Mouse (Mus musculus) macrophage (primary cell): ENCODE results near the gene Parvb. TPM values are rescaled to one million over a fixed set of nuclear protein-coding genes. Genes with fewer than 3 reads are reported as not detected.
"Not testable (repeated sequence)": the region's sequence is repeated elsewhere in the genome, so short reads cannot be mapped to it uniquely, and the experiment has no call there.

Source experiments
- H3K27ac ChIP-seq: fragments of 350-480 bp; formaldehyde crosslinking; 2 replicates; pipeline ENCODE4 v1.9.0; 2021
- H3K36me3 ChIP-seq: fragments of 350-480 bp; formaldehyde crosslinking; 2 replicates; pipeline ENCODE4 v1.9.0; 2021; ENCODE audit errors: inconsistent target
- H3K4me3 ChIP-seq: fragments of 350-480 bp; formaldehyde crosslinking; 2 replicates; pipeline ENCODE4 v1.9.0; 2021; ENCODE audit errors: inconsistent target
- H3K79me2 ChIP-seq: fragments of 350-480 bp; formaldehyde crosslinking; 2 replicates; pipeline ENCODE4 v1.9.0; 2021; ENCODE audit errors: inconsistent target
- WGBS: methylation state at CpG from one replicate; pipeline ENCODE4 v1.1.7; 2026; ENCODE audit warnings: inconsistent platforms; ENCODE audit not compliant: missing documents; 5-methylcytosine and 5-hydroxymethylcytosine counted together
- polyA plus RNA-seq: library from polyadenylated mRNA; stranded (reverse); fragments of 250-400 nt; gene quantifications from 3 replicates; pipeline ENCODE4 v1.2.4, GENCODE M21; 2018; ENCODE audit warnings: inconsistent platforms

The Parvb gene
- polyA plus RNA-seq, 1 experiment from 2014 or later = 42.1 TPM

DNA sequence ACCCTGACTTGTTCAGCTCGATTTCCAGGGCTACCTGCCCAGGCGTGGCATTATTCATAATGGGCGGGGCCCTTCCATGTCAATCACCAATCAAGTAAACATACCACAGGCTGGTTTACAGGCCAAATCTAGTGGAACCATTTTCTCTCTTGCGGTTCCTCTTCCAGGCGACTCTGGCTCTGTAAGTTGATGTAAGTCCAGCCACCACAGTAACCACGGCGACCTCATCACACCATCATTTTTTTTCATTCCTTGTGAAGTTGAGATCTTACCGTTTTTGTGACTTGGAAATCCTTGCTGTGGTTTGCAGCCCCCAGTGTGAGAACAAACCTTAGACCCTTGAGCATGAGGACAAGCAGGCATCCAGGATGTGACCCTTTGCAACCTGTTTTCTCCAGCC lies 48.5 kb downstream of the Parvb start:
- Histone ChIP-seq H3K36me3 (peaks cover 15% of the 10 kb centered on the region), H3K27ac (no peak overlapping the region), H3K4me3 (no peak overlapping the region), H3K79me2 (no peaks in the 10 kb centered on the region)
- WGBS = 25% methylated on average over 8 of the region's 8 CpGs

DNA sequence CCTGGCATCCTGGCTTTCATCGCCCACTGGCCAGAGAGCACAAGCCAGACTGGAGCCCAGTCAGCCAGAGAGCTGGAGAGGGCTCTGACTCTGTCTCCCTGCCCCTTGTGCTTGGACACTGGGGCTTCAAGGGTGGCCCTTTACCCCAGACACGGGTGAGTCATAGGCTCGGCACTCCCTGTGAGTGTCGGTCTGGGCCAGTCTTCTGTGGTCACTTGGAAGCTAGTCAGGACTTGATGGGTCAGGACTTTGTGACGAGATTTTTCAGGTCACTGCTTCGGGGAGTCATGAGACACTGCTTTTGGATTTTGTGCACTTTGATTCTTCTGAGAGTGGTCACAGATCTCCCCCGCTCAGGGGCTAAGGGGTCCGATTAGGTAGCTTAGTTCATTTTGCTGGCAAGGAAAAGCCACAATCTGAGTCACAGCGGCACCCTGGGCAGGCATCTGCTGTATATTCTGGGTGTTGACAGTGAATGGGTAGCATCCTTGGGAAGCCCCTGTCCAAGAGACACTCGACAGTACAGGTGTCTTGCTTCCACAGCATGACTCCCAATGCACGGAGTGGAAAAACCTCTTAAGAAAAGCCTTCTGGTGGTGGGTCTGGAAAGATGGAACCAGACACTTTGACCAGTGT lies 49.0 kb downstream of the Parvb start:
- H3K36me3 ChIP-seq = peaks cover 15% of the 10 kb centered on the region
- H3K4me3 ChIP-seq = no peak overlapping the region
- WGBS = 79% methylated on average over 11 of the region's 11 CpGs
- no peak overlapping the region for H3K27ac ChIP-seq
- no peaks in the 10 kb centered on the region for H3K79me2 ChIP-seq

DNA sequence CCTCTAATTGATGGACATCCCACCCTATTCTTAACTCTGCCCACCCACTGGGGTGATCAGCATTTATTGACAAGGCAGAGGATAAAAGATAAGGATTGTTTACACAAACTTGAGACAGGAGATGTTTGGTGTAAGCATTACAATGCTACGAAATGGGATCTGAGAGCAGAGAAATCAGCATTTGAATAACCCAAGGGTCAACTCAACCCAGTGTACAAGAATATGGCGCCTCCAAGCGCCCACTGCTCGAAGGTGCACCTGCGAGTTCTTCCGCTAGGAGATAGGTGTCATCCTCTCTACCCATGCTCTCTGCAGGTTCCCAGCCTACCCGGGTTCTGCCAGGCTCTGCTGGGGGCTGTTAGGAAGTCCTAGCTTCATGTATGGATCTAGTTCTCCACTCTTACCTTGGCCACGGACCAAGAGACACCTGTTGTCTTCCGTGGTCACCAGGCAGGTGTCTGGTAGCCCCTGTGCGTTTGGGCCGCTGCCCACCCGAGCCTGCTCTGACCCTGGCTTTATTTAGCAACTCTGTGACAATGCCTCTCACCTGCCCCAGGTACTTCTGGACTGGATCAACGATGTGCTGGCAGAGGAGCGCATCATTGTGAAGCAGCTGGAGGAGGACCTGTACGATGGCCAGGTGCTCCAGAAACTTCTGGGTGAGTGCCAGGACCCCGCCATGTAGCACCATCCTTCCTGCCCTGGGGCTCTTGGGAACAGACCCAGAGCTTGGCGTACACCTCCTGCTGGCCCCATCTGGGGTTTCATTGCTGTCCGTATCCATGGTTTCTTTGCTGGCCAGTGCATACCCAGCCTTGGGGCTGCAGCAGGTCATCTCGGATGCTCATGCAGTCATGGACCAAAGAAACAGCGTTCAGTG lies 50.6 kb downstream of the Parvb start:
- peaks cover 15% of the 10 kb centered on the region for H3K36me3 ChIP-seq
- no peaks in the 10 kb centered on the region for H3K79me2 ChIP-seq
- WGBS = 93% methylated on average over 20 of the region's 20 CpGs
- no peak overlapping the region for H3K27ac ChIP-seq
- no peak overlapping the region for H3K4me3 ChIP-seq

DNA sequence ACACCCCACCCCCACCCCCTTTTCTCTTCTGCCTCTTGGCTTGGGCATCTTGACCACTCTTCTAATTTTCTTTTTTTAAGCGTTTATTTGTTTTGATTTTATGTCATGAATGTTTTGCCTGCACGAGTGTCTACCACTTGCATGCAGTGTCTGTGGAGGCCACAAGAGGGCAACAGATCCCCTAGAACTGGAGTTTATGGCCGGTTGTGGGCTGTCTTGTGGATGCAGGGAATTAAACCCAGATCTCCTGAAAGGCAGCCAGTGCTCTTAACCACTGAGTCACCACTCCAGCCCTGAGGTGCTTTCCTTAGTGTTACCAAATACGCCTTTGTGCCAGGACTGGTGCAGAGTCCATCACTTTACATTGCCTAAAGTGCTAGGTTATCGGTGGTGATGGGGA lies 52.2 kb downstream of the Parvb start:
- H3K36me3 ChIP-seq = peaks cover 20% of the 10 kb centered on the region
- no peaks in the 10 kb centered on the region for H3K79me2 ChIP-seq
- WGBS = 60% methylated on average over 5 of the region's 5 CpGs
- no peak overlapping the region for H3K4me3 ChIP-seq
- no peak overlapping the region for H3K27ac ChIP-seq

DNA sequence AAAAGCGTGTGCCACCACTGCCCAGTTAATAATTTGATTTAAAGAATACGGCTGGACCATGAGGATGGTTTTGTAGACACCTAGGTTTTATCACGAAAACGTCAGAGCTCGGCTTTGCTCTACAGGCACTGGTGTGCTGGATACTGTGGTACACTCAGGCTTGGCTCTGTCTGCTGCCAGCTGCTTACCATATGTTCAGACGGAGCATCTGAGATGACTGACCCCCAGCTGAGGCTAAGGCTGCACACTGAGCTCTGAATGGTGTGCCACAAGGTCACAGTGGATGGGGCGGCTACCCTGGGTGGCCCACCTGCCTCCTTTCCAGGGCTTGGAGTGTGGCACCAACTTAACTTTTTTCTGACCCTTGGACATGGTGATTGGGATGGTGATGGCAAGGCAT lies 53.6 kb downstream of the Parvb start:
- 96% methylated on average over 7 of the region's 7 CpGs for WGBS
- Histone ChIP-seq H3K36me3 (peaks cover 26% of the 10 kb centered on the region), H3K27ac (no peak overlapping the region), H3K79me2 (no peaks in the 10 kb centered on the region), H3K4me3 (no peak overlapping the region)

DNA sequence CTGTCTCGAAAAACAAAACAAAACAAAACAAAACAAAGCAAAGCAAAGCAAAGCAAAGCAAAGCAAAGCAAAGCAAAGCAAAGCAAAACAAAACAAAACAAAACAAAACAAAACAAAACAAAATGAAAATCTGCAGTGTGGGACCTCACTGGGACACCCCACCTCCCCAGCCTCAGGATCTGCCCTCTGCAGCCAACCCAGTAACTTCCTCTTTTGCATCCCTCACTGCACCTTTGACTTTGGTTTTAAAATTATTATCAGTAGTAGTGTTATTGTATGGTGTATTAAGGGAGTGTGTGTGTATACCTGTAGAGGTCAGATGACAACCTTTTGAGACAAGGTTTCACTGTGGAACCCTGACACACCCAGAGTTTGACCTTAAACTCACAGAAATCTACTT lies 57.1 kb downstream of the Parvb start:
- H3K27ac ChIP-seq = not testable (repeated sequence)
- 100% methylated on average over 1 of the region's 1 CpGs for WGBS

DNA sequence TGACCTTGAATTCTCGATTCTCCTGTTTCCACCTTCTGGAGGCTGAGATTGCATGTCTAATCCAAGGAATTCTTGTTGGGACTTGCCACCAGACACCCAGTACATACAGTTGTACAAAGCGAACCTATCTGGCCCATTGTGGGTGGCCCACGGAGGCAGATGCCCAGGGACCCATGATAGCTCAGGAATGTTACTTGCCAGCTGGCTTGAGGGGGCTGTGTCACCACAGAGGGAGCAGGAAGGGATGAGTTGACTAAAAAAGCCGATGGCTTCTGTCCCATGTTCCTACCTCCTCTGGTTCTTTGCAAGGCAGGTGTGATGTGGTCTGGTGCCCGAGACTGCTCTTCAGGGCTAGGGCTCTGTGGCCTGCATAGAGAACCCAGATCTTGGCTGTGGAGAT lies 59.3 kb downstream of the Parvb start:
- Histone ChIP-seq H3K27ac (no peak overlapping the region), H3K36me3 (peaks cover 33% of the 10 kb centered on the region), H3K79me2 (no peaks in the 10 kb centered on the region), H3K4me3 (no peak overlapping the region)
- WGBS = 98% methylated on average over 5 of the region's 5 CpGs

More for the DNA sequence above, 57.1 kb downstream of the Parvb start:
- peaks cover 24% of the 10 kb centered on the region for H3K36me3 ChIP-seq
- not testable (repeated sequence) for H3K4me3 ChIP-seq, H3K79me2 ChIP-seq

DNA sequence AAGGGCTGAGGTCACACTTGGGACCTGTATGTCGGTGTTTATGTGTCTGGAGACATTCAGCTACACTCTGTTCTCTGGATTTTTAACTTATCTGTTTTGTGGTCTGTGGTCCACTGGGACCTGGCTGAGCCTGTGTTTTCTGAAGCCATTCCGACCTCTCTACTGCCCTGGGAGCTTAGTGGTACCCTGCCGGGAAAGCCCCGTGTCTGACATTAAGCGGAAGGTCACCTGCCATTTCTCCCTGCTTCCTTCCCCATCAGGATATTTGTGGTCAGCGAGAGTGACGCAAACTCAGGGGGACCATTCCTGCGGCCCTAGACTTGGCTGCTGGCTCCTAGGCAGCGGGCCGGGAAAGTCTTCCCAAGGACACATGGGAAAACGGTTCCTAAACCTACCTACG lies 61.7 kb downstream of the Parvb start:
- Histone ChIP-seq H3K36me3 (peaks cover 29% of the 10 kb centered on the region), H3K79me2 (no peaks in the 10 kb centered on the region), H3K4me3 (no peak overlapping the region), H3K27ac (no peak overlapping the region)
- 39% methylated on average over 12 of the region's 12 CpGs for WGBS

DNA sequence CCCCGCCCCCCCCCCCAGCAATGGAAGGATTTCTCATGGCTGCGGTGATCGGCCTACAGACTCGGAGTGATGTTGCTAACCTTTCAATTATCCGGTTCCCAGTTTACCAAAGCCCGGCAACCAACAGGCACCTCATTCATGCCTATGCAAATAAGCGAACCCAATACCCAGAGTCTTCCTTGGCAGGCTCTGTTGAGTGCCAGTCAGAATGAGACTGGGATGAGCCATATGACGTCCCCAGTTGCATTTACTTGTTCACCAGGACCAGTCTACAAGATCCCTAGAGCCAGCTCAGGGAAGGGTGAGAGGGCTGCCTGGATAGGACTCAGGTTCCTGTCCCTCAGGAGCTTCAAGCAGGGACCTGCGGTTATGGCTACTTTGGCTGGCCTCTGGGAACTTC lies 62.5 kb downstream of the Parvb start:
- no peak overlapping the region for H3K27ac ChIP-seq
- H3K4me3 ChIP-seq = no peak overlapping the region
- peaks cover 29% of the 10 kb centered on the region for H3K36me3 ChIP-seq
- 98% methylated on average over 5 of the region's 9 CpGs for WGBS
- no peaks in the 10 kb centered on the region for H3K79me2 ChIP-seq

DNA sequence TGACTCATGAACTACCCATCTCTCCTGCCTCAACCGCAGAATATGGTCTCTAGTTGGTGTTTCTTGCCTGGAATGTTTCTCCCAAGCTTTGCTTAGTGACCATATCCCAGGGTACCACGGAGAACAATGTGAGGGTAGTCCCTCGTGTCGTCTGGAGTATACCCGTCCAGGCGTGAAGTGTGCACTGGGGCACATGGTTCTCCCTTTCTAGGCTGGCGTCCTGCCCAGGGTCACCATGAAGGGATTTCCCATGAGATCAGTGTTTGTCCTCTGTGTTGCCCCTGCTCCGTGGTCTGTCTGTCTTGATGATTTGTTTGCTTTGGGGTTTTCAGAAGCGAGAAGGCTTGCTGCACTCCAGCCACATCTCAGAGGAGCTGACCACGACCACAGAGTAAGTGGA lies 63.4 kb downstream of the Parvb start:
- H3K79me2 ChIP-seq = no peaks in the 10 kb centered on the region
- WGBS = 79% methylated on average over 10 of the region's 10 CpGs
- H3K27ac ChIP-seq = no peak overlapping the region
- H3K36me3 ChIP-seq = peaks cover 25% of the 10 kb centered on the region
- H3K4me3 ChIP-seq = no peak overlapping the region

DNA sequence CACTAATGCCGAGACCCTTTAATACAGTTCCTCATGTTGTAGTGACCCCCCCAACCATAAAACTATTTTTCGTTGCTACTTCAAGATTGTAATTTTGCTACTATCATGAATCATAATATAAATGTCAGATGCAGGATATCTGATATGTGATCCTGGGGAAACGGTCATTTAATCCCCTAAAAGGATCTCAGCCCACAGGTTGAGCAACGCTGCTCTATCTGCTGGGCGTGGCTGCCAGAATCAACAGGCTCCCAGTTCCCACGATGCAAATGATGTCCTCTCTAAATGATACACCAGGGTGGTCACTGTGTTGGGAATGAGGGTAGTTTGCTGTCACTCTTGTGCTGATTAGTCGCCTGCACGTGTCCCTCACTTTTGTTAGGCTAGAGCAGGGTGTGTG lies 65.6 kb downstream of the Parvb start:
- Histone ChIP-seq H3K36me3 (peaks cover 9% of the 10 kb centered on the region; the same call in 1 of the 2 replicates), H3K4me3 (no peak overlapping the region), H3K79me2 (no peaks in the 10 kb centered on the region), H3K27ac (no peak overlapping the region)
- WGBS = 71% methylated on average over 8 of the region's 8 CpGs

DNA sequence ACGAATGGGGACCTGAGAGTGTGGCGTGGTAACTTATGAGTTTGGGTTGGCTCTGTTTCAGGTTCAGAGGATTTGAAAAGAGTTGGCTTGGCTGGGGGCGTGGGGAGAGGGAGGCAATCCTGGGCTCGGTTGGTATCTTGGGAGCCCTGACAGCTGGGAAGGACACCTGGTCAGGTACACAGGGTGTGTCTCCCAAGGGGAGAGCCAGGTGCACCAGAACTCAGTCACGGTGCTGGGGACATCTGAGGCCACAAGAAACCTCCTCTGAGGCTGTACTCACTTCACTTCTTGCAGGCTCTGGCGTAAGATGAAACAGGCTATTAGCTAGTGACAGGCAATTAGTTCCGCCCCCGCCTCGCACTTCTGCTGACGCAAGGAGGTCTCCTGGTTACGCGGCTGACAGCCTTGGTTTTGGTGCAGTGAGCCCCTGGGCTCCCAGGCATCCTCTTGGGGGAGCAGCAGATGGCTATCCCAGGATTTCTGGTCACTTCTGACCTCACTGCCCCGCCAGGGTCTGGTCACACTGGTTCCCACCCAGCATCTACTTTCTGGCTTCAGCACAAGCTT lies 67.0 kb downstream of the Parvb start:
- Histone ChIP-seq H3K4me3 (no peak overlapping the region), H3K79me2 (no peaks in the 10 kb centered on the region), H3K36me3 (peaks cover 12% of the 10 kb centered on the region; the same call in 1 of the 2 replicates), H3K27ac (no peak overlapping the region)
- 79% methylated on average over 13 of the region's 13 CpGs for WGBS

DNA sequence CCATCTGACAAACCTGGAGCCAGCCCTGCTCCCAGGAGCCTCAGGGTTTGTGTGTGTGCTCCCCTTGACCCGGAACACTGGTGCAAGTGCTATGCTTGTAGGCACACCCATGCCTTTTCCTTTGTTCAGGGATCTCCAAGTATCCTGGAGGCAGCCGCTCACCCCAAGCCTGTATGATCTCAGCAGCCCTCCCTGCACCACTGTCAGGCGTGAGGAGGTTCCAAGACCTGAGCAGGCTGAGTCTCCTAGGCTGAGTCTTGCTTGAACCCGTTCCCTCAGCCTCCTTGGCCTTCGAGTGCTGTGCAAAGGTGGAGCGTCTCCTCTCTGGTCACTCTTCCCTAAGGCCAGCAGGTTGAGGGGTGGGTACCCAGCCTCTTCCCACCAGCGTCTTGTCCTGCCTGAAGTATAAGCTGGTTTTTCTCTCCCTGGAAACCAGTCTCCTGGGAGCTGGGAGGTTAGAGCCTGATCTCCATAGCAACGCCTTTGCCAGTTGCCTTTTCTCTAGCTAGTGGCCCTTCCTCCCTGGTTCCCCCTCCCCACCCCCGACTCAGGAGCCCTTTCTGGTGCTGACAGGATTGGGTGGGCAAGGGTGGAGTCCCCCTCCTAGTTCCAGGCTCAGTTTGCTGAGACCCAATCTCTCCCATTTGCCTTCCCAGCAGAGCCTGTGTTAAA lies 68.0 kb downstream of the Parvb start:
- no peaks in the 10 kb centered on the region for H3K79me2 ChIP-seq
- peaks cover 18% of the 10 kb centered on the region for H3K36me3 ChIP-seq
- WGBS = 92% methylated on average over 9 of the region's 9 CpGs
- H3K4me3 ChIP-seq = no peak overlapping the region
- H3K27ac ChIP-seq = no peak overlapping the region

DNA sequence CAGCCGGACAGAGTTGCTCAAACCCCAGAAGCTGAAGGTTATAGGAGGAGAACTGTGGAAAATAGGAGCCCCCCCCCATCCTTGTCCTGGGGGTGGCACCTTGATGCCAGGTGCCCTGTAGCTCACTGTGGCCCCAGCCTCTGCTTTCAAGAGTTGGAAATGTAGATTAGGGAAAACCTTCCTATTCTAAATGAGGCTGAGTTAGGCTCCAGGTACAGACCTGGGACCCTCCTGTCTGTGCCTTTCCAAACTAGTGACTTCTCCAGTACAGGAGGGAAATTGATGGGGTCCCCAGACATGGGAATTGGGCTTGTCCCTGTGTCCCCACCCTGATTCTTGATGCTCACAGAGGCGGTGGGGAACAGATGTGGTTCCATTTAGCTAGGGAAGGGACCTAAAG lies 68.7 kb downstream of the Parvb start:
- no peak overlapping the region for H3K27ac ChIP-seq
- 100% methylated on average over 2 of the region's 2 CpGs for WGBS
- no peak overlapping the region for H3K4me3 ChIP-seq
- H3K79me2 ChIP-seq = no peaks in the 10 kb centered on the region
- H3K36me3 ChIP-seq = peaks cover 16% of the 10 kb centered on the region

DNA sequence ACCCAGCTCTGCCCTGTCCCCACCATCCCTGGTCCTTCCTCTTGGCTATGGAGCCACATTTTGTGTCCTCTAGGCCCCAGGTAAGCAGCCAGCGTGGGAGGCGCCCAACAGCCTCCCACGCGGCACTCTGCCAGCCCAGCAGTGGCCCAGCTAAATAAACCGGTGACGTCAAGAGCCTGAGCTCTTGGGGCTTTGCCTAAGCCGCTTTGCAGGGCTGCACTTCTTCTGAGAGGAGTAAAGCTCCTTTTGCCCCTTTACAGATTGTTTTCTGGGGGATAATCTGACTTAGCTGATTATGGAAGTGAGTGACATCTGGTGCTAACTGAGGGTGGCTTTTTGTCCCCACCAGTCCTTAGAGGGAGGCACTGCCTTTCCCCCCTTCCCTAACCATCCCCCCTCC lies 69.2 kb downstream of the Parvb start:
- H3K36me3 ChIP-seq = peaks cover 14% of the 10 kb centered on the region
- H3K79me2 ChIP-seq = no peaks in the 10 kb centered on the region
- no peak overlapping the region for H3K27ac ChIP-seq
- WGBS = 56% methylated on average over 7 of the region's 7 CpGs
- no peak overlapping the region for H3K4me3 ChIP-seq
